Mouse (Mus musculus): ENCODE data around the gene Ssr2. TPM values are rescaled to one million over a fixed set of nuclear protein-coding genes. Genes with fewer than 3 reads are reported as not detected.

Gene Ssr2
- polyA plus RNA-seq, 1 experiment: 294 TPM

DNA sequence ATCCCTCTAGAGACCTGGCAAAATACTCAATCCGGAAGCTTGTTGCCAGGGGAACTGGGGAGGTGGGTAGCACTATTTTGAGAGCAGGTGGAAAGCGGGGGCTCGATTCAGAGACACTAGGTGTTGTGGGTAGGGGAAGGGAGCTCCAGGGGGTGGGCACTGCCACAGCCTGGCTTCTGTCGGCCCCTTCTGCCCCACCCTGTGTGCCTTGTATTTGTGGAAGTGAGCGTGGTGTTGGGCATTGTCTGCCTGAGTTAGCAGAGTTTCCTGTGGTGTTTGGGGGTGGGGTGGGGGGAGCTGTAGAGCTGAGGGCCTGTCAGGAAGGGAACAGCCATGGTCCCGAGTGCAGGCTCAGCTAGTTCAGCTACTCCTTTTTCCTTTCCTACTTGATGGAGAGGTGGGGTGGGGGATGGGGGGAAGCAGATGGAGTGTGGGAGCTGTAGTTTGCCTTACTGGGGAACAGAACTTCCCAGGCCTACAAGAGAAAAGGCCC, 55.2 kb downstream of the Ssr2 start:
- Histone ChIP-seq H3ac (ENCODE audit: control insufficient read depth, insufficient read length) (no peak overlapping the region), H3K36me3 (ENCODE audit: control insufficient read depth, insufficient read depth) (peaks cover 62% of the 10 kb centered on the region), H3K79me2 (ENCODE audit: control insufficient read depth, insufficient read depth) (peaks cover 80% of the 10 kb centered on the region), H3K27me3 (ENCODE audit: control insufficient read depth, insufficient read depth, insufficient read length) (no peaks in the 10 kb centered on the region), H3K4me2 (ENCODE audit: low read depth) (peak overlapping the region; percentile 62), H3K4me3 (no peak overlapping the region)
- TF ChIP-seq POLR2AphosphoS2 (IDR thresholded peaks at IDR 0.05; ENCODE audit: insufficient read length, low read depth): peak; percentile 49
- no peak for TF ChIP-seq REST (IDR thresholded peaks at IDR 0.05; ENCODE audit: insufficient read depth, insufficient read length)
- TF ChIP-seq TCF3 (IDR thresholded peaks at IDR 0.05; ENCODE audit: insufficient read length, low read depth): no peak
- no peak for TF ChIP-seq SRF (IDR thresholded peaks at IDR 0.05; ENCODE audit: control insufficient read depth, insufficient read length, low read depth)
- peak in 1 of 3 experiments; percentile 68 for TF ChIP-seq MYOD1 (IDR thresholded peaks at IDR 0.05; ENCODE audit: control insufficient read depth in 1 of 3, insufficient read length in 2 of 3, low read depth in 2 of 3)
- no peak for TF ChIP-seq TCF12 (IDR thresholded peaks at IDR 0.05; ENCODE audit: insufficient read depth, poor library complexity, severe bottlenecking)
- no peak for TF ChIP-seq USF1 (IDR thresholded peaks at IDR 0.05; ENCODE audit: low read depth)
- TF ChIP-seq MYOG (IDR thresholded peaks at IDR 0.05; ENCODE audit: control insufficient read depth in 1 of 3, insufficient read depth in 1 of 3, insufficient read length in 2 of 3, low read depth in 2 of 3): peak in 1 of 3 experiments; percentile 63
- TF ChIP-seq CEBPB (IDR thresholded peaks at IDR 0.05; ENCODE audit: insufficient read depth, poor library complexity, severe bottlenecking): no peak
- peak; percentile 57 for TF ChIP-seq POLR2A (IDR thresholded peaks at IDR 0.05; ENCODE audit: insufficient read length, low read depth)
- no peak for TF ChIP-seq MAX (IDR thresholded peaks at IDR 0.05; ENCODE audit: low read depth)
- no peak for TF ChIP-seq E2F4 (IDR thresholded peaks at IDR 0.05; ENCODE audit: insufficient read depth)

DNA sequence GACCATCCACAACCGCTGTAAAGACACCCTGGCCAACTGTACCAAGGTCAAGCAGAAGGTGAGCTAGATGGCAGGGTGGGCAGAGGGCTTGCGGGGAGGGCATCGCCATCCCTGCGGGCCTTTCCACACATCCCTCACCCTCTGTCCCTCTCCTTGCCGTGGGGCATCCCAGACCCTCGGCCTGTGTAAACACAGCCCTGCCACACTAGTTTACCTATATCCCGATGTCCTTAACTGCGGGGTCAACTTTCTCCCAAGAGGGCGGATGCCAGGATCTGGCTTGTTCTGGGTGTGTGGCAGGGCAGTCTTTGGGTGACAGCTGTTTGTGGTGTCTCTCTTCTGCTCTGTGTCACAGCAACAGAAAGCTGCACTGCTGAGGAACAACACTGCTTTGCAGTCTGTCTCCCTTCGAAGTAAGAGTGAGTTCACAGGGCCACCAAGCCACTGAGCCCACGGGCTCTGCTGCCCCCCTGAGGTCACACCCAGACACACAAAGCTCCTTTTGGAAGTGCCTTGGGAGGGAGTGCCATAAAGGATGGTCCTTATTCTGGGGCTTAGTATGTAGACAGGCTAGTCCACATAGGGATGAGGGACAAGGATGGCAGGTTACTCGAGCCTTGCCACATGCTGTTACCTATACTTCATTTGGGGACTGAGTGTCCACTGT, 56.4 kb downstream of the Ssr2 start:
- TF ChIP-seq TCF3 (IDR thresholded peaks at IDR 0.05; ENCODE audit: insufficient read length, low read depth) (no peak), USF1 (IDR thresholded peaks at IDR 0.05; ENCODE audit: low read depth) (no peak), E2F4 (IDR thresholded peaks at IDR 0.05; ENCODE audit: insufficient read depth) (no peak), MYOG (IDR thresholded peaks at IDR 0.05; ENCODE audit: control insufficient read depth in 1 of 3, insufficient read depth in 1 of 3, insufficient read length in 2 of 3, low read depth in 2 of 3) (peak; percentile 71 to 93 (median 90)), MYOD1 (IDR thresholded peaks at IDR 0.05; ENCODE audit: control insufficient read depth in 1 of 3, insufficient read length in 2 of 3, low read depth in 2 of 3) (peak; percentile 39 to 88 (median 73)), POLR2A (IDR thresholded peaks at IDR 0.05; ENCODE audit: insufficient read length, low read depth) (peak; percentile 39), REST (IDR thresholded peaks at IDR 0.05; ENCODE audit: insufficient read depth, insufficient read length) (no peak), POLR2AphosphoS2 (IDR thresholded peaks at IDR 0.05; ENCODE audit: insufficient read length, low read depth) (peak; percentile 69), TCF12 (IDR thresholded peaks at IDR 0.05; ENCODE audit: insufficient read depth, poor library complexity, severe bottlenecking) (peak; percentile 59), MAX (IDR thresholded peaks at IDR 0.05; ENCODE audit: low read depth) (no peak), SRF (IDR thresholded peaks at IDR 0.05; ENCODE audit: control insufficient read depth, insufficient read length, low read depth) (peak; percentile 16), CEBPB (IDR thresholded peaks at IDR 0.05; ENCODE audit: insufficient read depth, poor library complexity, severe bottlenecking) (no peak)
- no peaks in the 10 kb centered on the region for H3K27me3 ChIP-seq (ENCODE audit: control insufficient read depth, insufficient read depth, insufficient read length)
- H3ac ChIP-seq (ENCODE audit: control insufficient read depth, insufficient read length): no peak overlapping the region
- peaks cover 69% of the 10 kb centered on the region for H3K36me3 ChIP-seq (ENCODE audit: control insufficient read depth, insufficient read depth)
- no peak overlapping the region for H3K4me3 ChIP-seq
- peaks cover 72% of the 10 kb centered on the region for H3K79me2 ChIP-seq (ENCODE audit: control insufficient read depth, insufficient read depth)
- H3K4me2 ChIP-seq (ENCODE audit: low read depth): peak overlapping the region; percentile 62

DNA sequence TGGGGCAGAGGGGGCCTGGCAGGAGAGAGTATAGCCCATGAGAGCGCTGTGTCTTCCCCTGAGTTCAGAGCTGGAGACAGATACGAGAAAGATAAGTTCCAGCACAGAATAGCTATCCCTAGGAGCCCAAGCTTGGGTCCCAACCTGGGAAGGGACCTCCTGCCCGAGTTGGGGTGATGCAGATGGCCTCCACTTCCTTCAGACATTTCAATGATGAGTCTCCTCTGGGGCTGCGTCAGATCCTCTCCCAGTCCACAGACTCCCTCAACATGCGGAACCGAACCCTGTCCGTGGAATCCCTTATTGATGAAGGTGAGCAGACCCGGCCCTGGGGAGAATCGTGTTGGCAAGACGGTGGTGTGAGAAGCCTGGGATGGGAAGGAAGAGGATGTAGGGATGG, 57.4 kb downstream of the Ssr2 start:
- Histone ChIP-seq H3ac (ENCODE audit: control insufficient read depth, insufficient read length) (no peak overlapping the region), H3K27me3 (ENCODE audit: control insufficient read depth, insufficient read depth, insufficient read length) (no peaks in the 10 kb centered on the region), H3K4me2 (ENCODE audit: low read depth) (no peak overlapping the region), H3K4me3 (no peak overlapping the region), H3K36me3 (ENCODE audit: control insufficient read depth, insufficient read depth) (peaks cover 79% of the 10 kb centered on the region), H3K79me2 (ENCODE audit: control insufficient read depth, insufficient read depth) (peaks cover 63% of the 10 kb centered on the region)
- TF ChIP-seq SRF (IDR thresholded peaks at IDR 0.05; ENCODE audit: control insufficient read depth, insufficient read length, low read depth) (no peak), CEBPB (IDR thresholded peaks at IDR 0.05; ENCODE audit: insufficient read depth, poor library complexity, severe bottlenecking) (no peak), MYOG (IDR thresholded peaks at IDR 0.05; ENCODE audit: control insufficient read depth in 1 of 3, insufficient read depth in 1 of 3, insufficient read length in 2 of 3, low read depth in 2 of 3) (no peak), MYOD1 (IDR thresholded peaks at IDR 0.05; ENCODE audit: control insufficient read depth in 1 of 3, insufficient read length in 2 of 3, low read depth in 2 of 3) (no peak), TCF12 (IDR thresholded peaks at IDR 0.05; ENCODE audit: insufficient read depth, poor library complexity, severe bottlenecking) (no peak), MAX (IDR thresholded peaks at IDR 0.05; ENCODE audit: low read depth) (no peak), E2F4 (IDR thresholded peaks at IDR 0.05; ENCODE audit: insufficient read depth) (no peak), TCF3 (IDR thresholded peaks at IDR 0.05; ENCODE audit: insufficient read length, low read depth) (no peak), POLR2A (IDR thresholded peaks at IDR 0.05; ENCODE audit: insufficient read length, low read depth) (no peak), REST (IDR thresholded peaks at IDR 0.05; ENCODE audit: insufficient read depth, insufficient read length) (no peak)

DNA sequence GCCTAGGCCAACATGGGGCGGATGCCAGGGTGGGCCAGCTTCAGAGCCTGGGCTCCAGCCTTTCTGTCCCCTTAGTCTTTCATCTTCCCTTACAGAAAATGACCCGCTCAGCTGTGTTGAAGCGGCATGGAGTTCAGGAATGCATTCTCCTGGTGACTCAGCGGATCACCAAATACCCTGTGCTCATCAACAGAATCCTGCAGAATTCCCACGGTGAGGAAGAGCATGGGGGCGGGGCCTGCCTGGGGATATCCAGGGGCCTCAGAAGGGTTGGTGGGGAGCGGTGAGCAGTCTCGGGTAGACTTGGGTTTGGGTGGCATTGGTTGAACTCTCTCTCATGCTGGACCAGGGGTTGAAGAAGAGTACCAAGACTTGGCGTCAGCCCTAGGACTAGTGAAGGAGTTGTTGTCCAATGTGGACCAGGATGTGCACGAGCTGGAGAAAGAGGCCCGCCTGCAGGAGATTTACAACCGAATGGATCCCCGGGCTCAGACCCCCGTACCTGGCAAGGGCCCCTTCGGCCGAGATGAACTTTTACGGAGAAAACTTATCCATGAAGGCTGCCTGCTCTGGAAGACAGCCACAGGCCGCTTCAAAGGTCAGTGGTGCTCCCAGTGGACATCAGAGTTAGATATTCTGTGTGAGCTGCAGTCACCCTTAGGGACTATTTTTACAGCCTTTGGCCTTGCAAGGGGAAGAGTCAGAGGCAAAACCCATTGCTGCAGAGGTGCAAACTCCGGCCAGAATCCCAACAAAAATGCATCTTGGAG, 60.0 kb downstream of the Ssr2 start:
- H3ac ChIP-seq (ENCODE audit: control insufficient read depth, insufficient read length): no peak overlapping the region
- peaks cover 45% of the 10 kb centered on the region for H3K79me2 ChIP-seq (ENCODE audit: control insufficient read depth, insufficient read depth)
- TF ChIP-seq E2F4 (IDR thresholded peaks at IDR 0.05; ENCODE audit: insufficient read depth): no peak
- no peak for TF ChIP-seq REST (IDR thresholded peaks at IDR 0.05; ENCODE audit: insufficient read depth, insufficient read length)
- no peak for TF ChIP-seq TCF12 (IDR thresholded peaks at IDR 0.05; ENCODE audit: insufficient read depth, poor library complexity, severe bottlenecking)
- no peak for TF ChIP-seq POLR2A (IDR thresholded peaks at IDR 0.05; ENCODE audit: insufficient read length, low read depth)
- TF ChIP-seq CEBPB (IDR thresholded peaks at IDR 0.05; ENCODE audit: insufficient read depth, poor library complexity, severe bottlenecking): no peak
- no peak for TF ChIP-seq MYOG (IDR thresholded peaks at IDR 0.05; ENCODE audit: control insufficient read depth in 1 of 3, insufficient read depth in 1 of 3, insufficient read length in 2 of 3, low read depth in 2 of 3)
- TF ChIP-seq USF1 (IDR thresholded peaks at IDR 0.05; ENCODE audit: low read depth): no peak
- no peak for TF ChIP-seq MAX (IDR thresholded peaks at IDR 0.05; ENCODE audit: low read depth)
- no peak for TF ChIP-seq SRF (IDR thresholded peaks at IDR 0.05; ENCODE audit: control insufficient read depth, insufficient read length, low read depth)
- TF ChIP-seq MYOD1 (IDR thresholded peaks at IDR 0.05; ENCODE audit: control insufficient read depth in 1 of 3, insufficient read length in 2 of 3, low read depth in 2 of 3): no peak
- peak overlapping the region; percentile 32 for H3K4me2 ChIP-seq (ENCODE audit: low read depth)
- peaks cover 93% of the 10 kb centered on the region for H3K36me3 ChIP-seq (ENCODE audit: control insufficient read depth, insufficient read depth)
- H3K27me3 ChIP-seq (ENCODE audit: control insufficient read depth, insufficient read depth, insufficient read length): no peaks in the 10 kb centered on the region
- no peak overlapping the region for H3K4me3 ChIP-seq
